Mouse (Mus musculus): Measurements from ENCODE around the gene Cuzd1.

GRCm38 (mm10) chr7:131371470-131371860 is 49.4 kb upstream of the Cuzd1 start:
- TF ChIP-seq CTCF (IDR thresholded peaks at IDR 0.05; ENCODE audit: extremely low read depth, insufficient read length, insufficient replicate concordance, low read depth, low read length), result no peak
- TF ChIP-seq POLR2A (IDR thresholded peaks at IDR 0.05; ENCODE audit: low read depth, low read length), result no peak

All from small intestine, adult 2 months (tissue).